Mouse (Mus musculus): ENCODE measurements at regions not wholly inside any gene's neighbourhood (a gene's known extent, or its start where the extent isn't known, plus 50 kb on each side); places are given as distances from the start of the nearest gene placed in this dataset.

GRCm38 (mm10) chr7:136501094-136501493, 393.3 kb upstream of the Mgmt start:
- no peak for DNase-seq (ENCODE audit: low spot score in 2 of 2)

GRCm38 (mm10) chr7:136501855-136502847, 392.3 kb upstream of the Mgmt start:
- no peak for DNase-seq (ENCODE audit: low spot score in 2 of 2)

- DNase-seq (ENCODE audit: low spot score in 2 of 2): no peak
These were observed 383.0 kb upstream of the Mgmt start for GRCm38 (mm10) chr7:136511389-136511788.

- no peak for DNase-seq (ENCODE audit: low spot score in 2 of 2)
These were observed 379.0 kb upstream of the Mgmt start for GRCm38 (mm10) chr7:136515376-136515775.

- no peak for DNase-seq (ENCODE audit: low spot score in 2 of 2)
These were observed 368.6 kb upstream of the Mgmt start for GRCm38 (mm10) chr7:136525821-136526220.

GRCm38 (mm10) chr7:136530006-136530785, 364.2 kb upstream of the Mgmt start:
- peak in 1 of 2 experiments; percentile 17 for DNase-seq (ENCODE audit: low spot score in 2 of 2)

- DNase-seq (ENCODE audit: low spot score in 2 of 2): peak in 1 of 2 experiments; percentile 47
These were observed 363.1 kb upstream of the Mgmt start for GRCm38 (mm10) chr7:136531301-136531700.

GRCm38 (mm10) chr7:136541876-136542655, 352.3 kb upstream of the Mgmt start:
- no peak for DNase-seq (ENCODE audit: low spot score in 2 of 2)

- DNase-seq (ENCODE audit: low spot score in 2 of 2): no peak
These were observed 351.5 kb upstream of the Mgmt start for GRCm38 (mm10) chr7:136542896-136543295.

- DNase-seq (ENCODE audit: low spot score in 2 of 2): no peak
These were observed 346.6 kb upstream of the Mgmt start for GRCm38 (mm10) chr7:136547837-136548236.

- no peak for DNase-seq (ENCODE audit: low spot score in 2 of 2)
These were observed 338.0 kb upstream of the Mgmt start for GRCm38 (mm10) chr7:136556436-136556835.

GRCm38 (mm10) chr7:136559536-136559935, 334.9 kb upstream of the Mgmt start:
- DNase-seq (ENCODE audit: low spot score in 2 of 2): no peak

GRCm38 (mm10) chr7:136570911-136571310, 323.5 kb upstream of the Mgmt start:
- no peak for DNase-seq (ENCODE audit: low spot score in 2 of 2)

GRCm38 (mm10) chr7:136581896-136582295, 312.5 kb upstream of the Mgmt start:
- no peak for DNase-seq (ENCODE audit: low spot score in 2 of 2)

- no peak for DNase-seq (ENCODE audit: low spot score in 2 of 2)
These were observed 310.1 kb upstream of the Mgmt start for GRCm38 (mm10) chr7:136584361-136584760.

- DNase-seq (ENCODE audit: low spot score in 2 of 2): no peak
These were observed 305.9 kb upstream of the Mgmt start for GRCm38 (mm10) chr7:136588491-136588890.

- DNase-seq (ENCODE audit: low spot score in 2 of 2): no peak
These were observed 303.5 kb upstream of the Mgmt start for GRCm38 (mm10) chr7:136590947-136591346.

- no peak for DNase-seq (ENCODE audit: low spot score in 2 of 2)
These were observed 286.9 kb upstream of the Mgmt start for GRCm38 (mm10) chr7:136607278-136608120.

- DNase-seq (ENCODE audit: low spot score in 2 of 2): peak in 1 of 2 experiments; percentile 16
These were observed 280.9 kb upstream of the Mgmt start for GRCm38 (mm10) chr7:136613496-136613895.

- no peak for DNase-seq (ENCODE audit: low spot score in 2 of 2)
These were observed 269.9 kb upstream of the Mgmt start for GRCm38 (mm10) chr7:136624496-136624895.
